Mouse (Mus musculus) neural tube, embryonic 15.5 days (tissue): ENCODE measurements around the gene Slc35e4. TPM values are rescaled to one million over a fixed set of nuclear protein-coding genes. Genes with fewer than 3 reads are reported as not detected.
"Not testable (repeated sequence)": the region's sequence is repeated elsewhere in the genome, so short reads cannot be mapped to it uniquely, and the experiment has no call there.

Source experiments
- ATAC-seq: fragments of 200-750 bp; cut with Nextera tagmentation; 2 replicates; pipeline ENCODE4 v1.8.0; 2017; ENCODE audit warnings: mild to moderate bottlenecking, moderate TSS enrichment, moderate library complexity; ENCODE audit not compliant: low FRiP score
- H3K27ac ChIP-seq: fragments of 300-500 bp; sonication (generic); replicated peaks from 2 replicates; pipeline ENCODE4 v1.5.1; 2015; ENCODE audit warnings: mild to moderate bottlenecking, inconsistent platforms
- H3K27me3 ChIP-seq: fragments of 300-500 bp; sonication (generic); replicated peaks from 2 replicates; pipeline ENCODE4 v1.6.1; 2015; ENCODE audit warnings: inconsistent platforms
- H3K36me3 ChIP-seq: fragments of 300-500 bp; sonication (generic); 2 replicates; pipeline ENCODE4 v1.6.1; 2015; ENCODE audit warnings: inconsistent platforms
- H3K4me1 ChIP-seq: fragments of 300-500 bp; sonication (generic); 2 replicates; pipeline ENCODE4 v1.6.1; 2015; ENCODE audit warnings: inconsistent platforms
- H3K4me2 ChIP-seq: fragments of 300-500 bp; sonication (generic); 2 replicates; pipeline ENCODE4 v1.6.1; 2015; ENCODE audit warnings: inconsistent platforms, mild to moderate bottlenecking, moderate library complexity
- H3K4me3 ChIP-seq: fragments of 300-500 bp; sonication (generic); replicated peaks from 2 replicates; pipeline ENCODE4 v1.5.1; 2015; ENCODE audit warnings: mild to moderate bottlenecking, inconsistent platforms
- H3K9ac ChIP-seq: fragments of 300-500 bp; sonication (generic); replicated peaks from 2 replicates; pipeline ENCODE4 v1.6.1; 2015; ENCODE audit warnings: mild to moderate bottlenecking, inconsistent platforms
- H3K9me3 ChIP-seq: fragments of 300-500 bp; sonication (generic); replicated peaks from 2 replicates; pipeline ENCODE4 v1.6.1; 2016; ENCODE audit warnings: inconsistent platforms
- WGBS: fragments of 180-500 bp; shearing (Covaris S2); methylation state at CpG from one replicate; pipeline ENCODE4 v1.1.7; 2015; ENCODE audit warnings: mixed read lengths; 5-methylcytosine and 5-hydroxymethylcytosine counted together
- polyA plus RNA-seq: library from polyadenylated mRNA; unstranded; fragments of >200 nt; fragmentation: Nextera tagmentation; extraction: Ambion mirVana; gene quantifications from 2 replicates; pipeline ENCODE4 v1.2.1, GENCODE M21; 2015

Gene Slc35e4
- polyA plus RNA-seq: 16.5 and 19.8 TPM in 2 replicates

GRCm38 (mm10) chr11:3914109-3914840, at the start of gene Slc35e4:
TSS of gene Slc35e4 (minus strand) at chr11:3914664.
- peak; percentile 71 for ATAC-seq
- no peaks in the 10 kb centered on the region for H3K36me3 ChIP-seq
- H3K9ac ChIP-seq: peak within 1 kb of the TSS; percentile 61
- H3K4me3 ChIP-seq: peak within 1 kb of the TSS; percentile 73
- under 1% methylated on average over 27 of the region's 28 CpGs for WGBS
- H3K9me3 ChIP-seq: no peaks in the 10 kb centered on the region
- no peaks in the 10 kb centered on the region for H3K27me3 ChIP-seq
- peak within 1 kb of the TSS; percentile 96 for H3K4me2 ChIP-seq
- H3K27ac ChIP-seq: peak within 1 kb of the TSS; percentile 83
- H3K4me1 ChIP-seq: peaks cover 51% of the 10 kb centered on the region

GRCm38 (mm10) chr11:3963610-3964415, 49.3 kb upstream of the Slc35e4 start, which contains the start of gene Pes1:
TSS of gene Pes1 (plus strand) at chr11:3963975.
- Histone ChIP-seq H3K9ac (peak within 1 kb of the TSS; percentile 70), H3K4me1 (peaks cover 27% of the 10 kb centered on the region), H3K36me3 (peaks cover 9% of the 10 kb centered on the region; the same call in 1 of the 2 replicates), H3K4me2 (peak within 1 kb of the TSS; percentile 86), H3K9me3 (no peaks in the 10 kb centered on the region), H3K27me3 (no peaks in the 10 kb centered on the region), H3K4me3 (peak within 1 kb of the TSS; percentile 90), H3K27ac (peak within 1 kb of the TSS; percentile 67)
- peak; percentile 95 for ATAC-seq
- WGBS: under 1% methylated on average over 31 of the region's 31 CpGs

- H3K27me3 ChIP-seq: no peaks in the 10 kb centered on the region
- peak overlapping the region; percentile 90 for H3K4me3 ChIP-seq
- 0 out of 2 replicates have a peak overlapping the region, but pooled peaks have one; percentile 20 for H3K9ac ChIP-seq
- H3K27ac ChIP-seq: peak overlapping the region; percentile 67; the same call in 1 of the 2 replicates
- H3K9me3 ChIP-seq: no peaks in the 10 kb centered on the region
- peaks cover 27% of the 10 kb centered on the region for H3K4me1 ChIP-seq
- H3K36me3 ChIP-seq: peaks cover 5% of the 10 kb centered on the region; the same call in 1 of the 2 replicates
- ATAC-seq: 0 out of 2 replicates have a peak, but pooled peaks have one; percentile 11
- peak overlapping the region; percentile 86 for H3K4me2 ChIP-seq
- 83% methylated on average over 10 of the region's 10 CpGs for WGBS
These were observed 48.7 kb upstream of the Slc35e4 start for GRCm38 (mm10) chr11:3963155-3963554.

GRCm38 (mm10) chr11:3961761-3962160, 47.3 kb upstream of the Slc35e4 start:
- ATAC-seq: no peak
- H3K27ac ChIP-seq: no peak overlapping the region
- H3K9me3 ChIP-seq: no peaks in the 10 kb centered on the region
- no peaks in the 10 kb centered on the region for H3K36me3 ChIP-seq
- H3K4me2 ChIP-seq: no peak overlapping the region
- no peak overlapping the region for H3K9ac ChIP-seq
- no peaks in the 10 kb centered on the region for H3K27me3 ChIP-seq
- 78% methylated on average over 3 of the region's 3 CpGs for WGBS
- H3K4me1 ChIP-seq: peaks cover 27% of the 10 kb centered on the region
- no peak overlapping the region for H3K4me3 ChIP-seq

- Histone ChIP-seq H3K9ac (no peak overlapping the region), H3K4me1 (peaks cover 21% of the 10 kb centered on the region), H3K9me3 (no peaks in the 10 kb centered on the region), H3K36me3 (no peaks in the 10 kb centered on the region), H3K4me3 (no peak overlapping the region), H3K4me2 (no peak overlapping the region), H3K27me3 (no peaks in the 10 kb centered on the region), H3K27ac (no peak overlapping the region)
- WGBS: 78% methylated on average over 2 of the region's 2 CpGs
- ATAC-seq: no peak
These were observed 46.4 kb upstream of the Slc35e4 start for GRCm38 (mm10) chr11:3960901-3961300.

- H3K9ac ChIP-seq, H3K27ac ChIP-seq, H3K4me2 ChIP-seq, H3K9me3 ChIP-seq, H3K4me3 ChIP-seq, H3K4me1 ChIP-seq, ATAC-seq, H3K27me3 ChIP-seq, H3K36me3 ChIP-seq: not testable (repeated sequence)
- 78% methylated on average over 4 of the region's 4 CpGs for WGBS
These were observed 40.9 kb upstream of the Slc35e4 start for GRCm38 (mm10) chr11:3955371-3955770.

- H3K27ac ChIP-seq, H3K9me3 ChIP-seq, H3K4me3 ChIP-seq, H3K27me3 ChIP-seq, H3K4me1 ChIP-seq, H3K9ac ChIP-seq, ATAC-seq, H3K36me3 ChIP-seq, H3K4me2 ChIP-seq: not testable (repeated sequence)
- WGBS: 76% methylated on average over 5 of the region's 5 CpGs
These were observed 40.4 kb upstream of the Slc35e4 start for GRCm38 (mm10) chr11:3954876-3955275.

- no peak overlapping the region for H3K9ac ChIP-seq
- peaks cover 3% of the 10 kb centered on the region; the same call in 1 of the 2 replicates for H3K27me3 ChIP-seq
- H3K36me3 ChIP-seq: no peaks in the 10 kb centered on the region
- H3K4me2 ChIP-seq: no peak overlapping the region
- H3K27ac ChIP-seq: no peak overlapping the region
- WGBS: 13% methylated on average over 1 of the region's 1 CpGs
- H3K4me1 ChIP-seq: no peaks in the 10 kb centered on the region
- ATAC-seq: no peak
- H3K4me3 ChIP-seq: no peak overlapping the region
- no peaks in the 10 kb centered on the region for H3K9me3 ChIP-seq
These were observed 31.9 kb upstream of the Slc35e4 start for GRCm38 (mm10) chr11:3946386-3946785.

- Histone ChIP-seq H3K9ac (no peak overlapping the region), H3K27me3 (peaks cover 3% of the 10 kb centered on the region; the same call in 1 of the 2 replicates), H3K4me2 (no peak overlapping the region), H3K27ac (no peak overlapping the region), H3K4me1 (no peaks in the 10 kb centered on the region), H3K9me3 (no peaks in the 10 kb centered on the region), H3K4me3 (no peak overlapping the region), H3K36me3 (no peaks in the 10 kb centered on the region)
- ATAC-seq: no peak
- 91% methylated on average over 7 of the region's 7 CpGs for WGBS
These were observed 26.9 kb upstream of the Slc35e4 start for GRCm38 (mm10) chr11:3941371-3941770.

GRCm38 (mm10) chr11:3937321-3937874, 22.9 kb upstream of the Slc35e4 start:
- H3K27ac ChIP-seq: no peak overlapping the region
- no peak overlapping the region for H3K9ac ChIP-seq
- peaks cover 2% of the 10 kb centered on the region; the same call in 1 of the 2 replicates for H3K4me1 ChIP-seq
- no peaks in the 10 kb centered on the region for H3K27me3 ChIP-seq
- no peak for ATAC-seq
- no peak overlapping the region for H3K4me3 ChIP-seq
- WGBS: 84% methylated on average over 13 of the region's 13 CpGs
- H3K36me3 ChIP-seq: no peaks in the 10 kb centered on the region
- no peaks in the 10 kb centered on the region for H3K9me3 ChIP-seq
- no peak overlapping the region for H3K4me2 ChIP-seq

GRCm38 (mm10) chr11:3936318-3936717, 21.9 kb upstream of the Slc35e4 start:
- no peaks in the 10 kb centered on the region for H3K9me3 ChIP-seq
- no peaks in the 10 kb centered on the region for H3K36me3 ChIP-seq
- H3K4me1 ChIP-seq: peaks cover 10% of the 10 kb centered on the region
- H3K4me2 ChIP-seq: no peak overlapping the region
- H3K27me3 ChIP-seq: no peaks in the 10 kb centered on the region
- no peak for ATAC-seq
- WGBS: 80% methylated on average over 3 of the region's 3 CpGs
- H3K9ac ChIP-seq: no peak overlapping the region
- H3K4me3 ChIP-seq: no peak overlapping the region
- no peak overlapping the region for H3K27ac ChIP-seq
